9 mouse cellular contexts compared by ENCODE assay signal in genomic region chr10:78440812-78441211, GRCm38 (mm10). TPM values are rescaled to one million over a fixed set of nuclear protein-coding genes. Genes with fewer than 3 reads are reported as not detected.
A peak's percentile ranks its signal among the peaks of the same experiment; 100 is the strongest.
DNase-seq lines count a peak whose midpoint lies in the region; TF ChIP-seq lines count a peak whose summit lies in the region.
"Had no signal": no experiment of that assay in that cellular context is flagged by ENCODE, and none has a peak within 500 bp of the region (broad histone marks: within the 10 kb centered on the region; RNA-seq: fewer than 3 reads in every experiment).

No protein-coding gene starts in this region.

- TF ChIP-seq RAD21 in CH12.LX (IDR thresholded peaks at IDR 0.05; ENCODE audit: low read depth, low read length), result peak; percentile 17

- peak; percentile 50 for DNase-seq in adrenal gland, postnatal 14 days
- DNase-seq in adrenal gland, adult 18-20 months (ENCODE audit: low spot score in 2 of 2), result no peak
- peak in 1 of 2 experiments; percentile 48 for DNase-seq in layer of hippocampus, adult 2 months (ENCODE audit: low spot score in 2 of 2)
- DNase-seq in layer of hippocampus, adult 9-10 months (ENCODE audit: low spot score), result no peak
- DNase-seq in CH12.LX (ENCODE audit: extremely low read depth), result no peak
- peak; percentile 45 for DNase-seq in limb, embryonic 10.5 days (ENCODE audit: low spot score)
- no peak for DNase-seq in MN1 (ENCODE audit: low spot score)
- no peak for DNase-seq in natural killer cell, adult 2 months (ENCODE audit: low spot score in 2 of 2)

- H3K9me3 ChIP-seq in CH12.LX (replicated peaks; ENCODE audit: low read length), result no peaks in the 10 kb centered on the region
- no peaks in the 10 kb centered on the region for H3K9me3 ChIP-seq in limb, embryonic 10.5 days (replicated peaks)
- H3K9me3 ChIP-seq: midbrain, embryonic 12.5 days had no signal

- peak; percentile 89 for TF ChIP-seq CTCF in layer of hippocampus, adult 2 months (conservative IDR thresholded peaks at IDR 0.05)
- TF ChIP-seq CTCF in CH12.LX (conservative IDR thresholded peaks at IDR 0.05 in 1 of 2, IDR thresholded peaks at IDR 0.05 in 1 of 2; ENCODE audit: low read depth in 2 of 2, low read length in 2 of 2), result peak; percentile 69 to 71

- H3K79me2 ChIP-seq in CH12.LX (replicated peaks; ENCODE audit: control insufficient read depth, extremely low read depth, insufficient read depth, poor library complexity, severe bottlenecking), result no peaks in the 10 kb centered on the region

- no peak overlapping the region for H3K4me3 ChIP-seq in layer of hippocampus, adult 2 months
- H3K4me3 ChIP-seq in CH12.LX (replicated peaks in 1 of 3; ENCODE audit: low read depth in 2 of 3, low read length in 2 of 3, poor library complexity in 1 of 3), result no peak overlapping the region
- no peak overlapping the region for H3K4me3 ChIP-seq in limb, embryonic 10.5 days
- H3K4me3 ChIP-seq: midbrain, embryonic 12.5 days had no signal

- in situ Hi-C loops in CH12.LX (cut with MboI; ENCODE audit: low pct_ligation_motif_present, low pct_unique_long_range_greater_than_20kb, low sequenced_read_pairs), result no loop called here

- peaks cover 3 to 27% of the 10 kb centered on the region in 2 experiments; a peak in 3 of 4 replicates for H3K4me1 ChIP-seq in CH12.LX (ENCODE audit: control insufficient read depth in 1 of 2, insufficient read depth in 2 of 2)
- peaks cover 3% of the 10 kb centered on the region; the same call in 1 of the 2 replicates for H3K4me1 ChIP-seq in limb, embryonic 10.5 days
- H3K4me1 ChIP-seq: midbrain, embryonic 12.5 days had no signal

- WGBS in limb, embryonic 10.5 days, result 69% methylated on average over 9 of the region's 9 CpGs

- no peak overlapping the region for H3K4me2 ChIP-seq in CH12.LX (ENCODE audit: insufficient read depth, low read depth, poor library complexity, severe bottlenecking)
- H3K4me2 ChIP-seq: midbrain, embryonic 12.5 days had no signal

- H3K27ac ChIP-seq in layer of hippocampus, adult 2 months, result no peak overlapping the region
- H3K27ac ChIP-seq in CH12.LX (ENCODE audit: insufficient read depth, low read depth), result no peak overlapping the region
- H3K27ac ChIP-seq in limb, embryonic 10.5 days, result no peak overlapping the region
- H3K27ac ChIP-seq: midbrain, embryonic 12.5 days had no signal

- H3K27me3 ChIP-seq in CH12.LX (replicated peaks), result no peaks in the 10 kb centered on the region
- no peaks in the 10 kb centered on the region for H3K27me3 ChIP-seq in limb, embryonic 10.5 days (ENCODE audit: low read depth, poor library complexity, severe bottlenecking)
- H3K27me3 ChIP-seq: midbrain, embryonic 12.5 days had no signal

- dilution Hi-C loops in CH12.LX (cut with MboI; ENCODE audit: extremely low pct_ligation_motif_present, extremely low pct_unique_long_range_greater_than_20kb, low sequenced_read_pairs), result no loop called here

- peaks cover 6 to 68% of the 10 kb centered on the region in 2 experiments for H3K36me3 ChIP-seq in CH12.LX (replicated peaks in 1 of 2; ENCODE audit: control insufficient read depth in 1 of 2, insufficient read depth in 1 of 2, low read length in 1 of 2)
- H3K36me3 ChIP-seq in limb, embryonic 10.5 days, result peaks cover 19% of the 10 kb centered on the region
- H3K36me3 ChIP-seq: midbrain, embryonic 12.5 days had no signal

- TF ChIP-seq EP300 in CH12.LX (IDR thresholded peaks at IDR 0.05; ENCODE audit: low read length), result no peak

- TF ChIP-seq POLR2A in CH12.LX (IDR thresholded peaks at IDR 0.05; ENCODE audit: low read depth, low read length), result no peak

- H3K9ac ChIP-seq in CH12.LX (ENCODE audit: insufficient read depth, low read depth), result no peak overlapping the region
- H3K9ac ChIP-seq: midbrain, embryonic 12.5 days had no signal

TF ChIP-seq in CH12.LX, 34 proteins besides CTCF, POLR2A, EP300 and RAD21:
- peak; percentile 33 for TF ChIP-seq SMC3 (IDR thresholded peaks at IDR 0.05; ENCODE audit: low read depth, low read length)
- TF ChIP-seq E2F4 (IDR thresholded peaks at IDR 0.05; ENCODE audit: insufficient replicate concordance, low read depth, low read length), result no peak
TF ChIP-seq in CH12.LX: peak in this region for 1.

RNA-seq across cellular contexts. Expression of gene Cstb, which starts 15.3 kb away (rescaled TPM):
- 176 and 179 TPM in 2 replicates for total RNA-seq in adrenal gland, postnatal 14 days (2021)
- 100 to 1,000 TPM; 317 to 349 TPM for total RNA-seq in adrenal gland, adult 18-20 months (2021)
- total RNA-seq in layer of hippocampus, adult 2 months (2021), result 10 to 100 TPM; 29.9 to 34.9 TPM
- total RNA-seq in CH12.LX (2012; rRNA removed) (124 and 139 TPM in 2 replicates), CH12.LX (2014; rRNA removed) (226 and 239 TPM in 2 replicates)
- 194 and 206 TPM in 2 replicates for polyA plus RNA-seq in CH12.LX (2012; ENCODE audit: insufficient read length, low read depth)
- polyA plus RNA-seq in limb, embryonic 10.5 days (2016; fragmentation: Nextera tagmentation; extraction: Ambion mirVana), result 148 and 152 TPM in 2 replicates

RNA-seq across cellular contexts. Expression of gene Pdxk, which starts 24.0 kb away (rescaled TPM):
- total RNA-seq in adrenal gland, postnatal 14 days (2021), result 21.5 and 26.2 TPM in 2 replicates
- 10 to 100 TPM; 25.8 to 35.9 TPM for total RNA-seq in adrenal gland, adult 18-20 months (2021)
- total RNA-seq in layer of hippocampus, adult 2 months (2021), result 10 to 100 TPM; 95.6 to 96.1 TPM
- total RNA-seq in CH12.LX (2012; rRNA removed) (6.4 and 8.4 TPM in 2 replicates), CH12.LX (2014; rRNA removed) (4.3 TPM in 2 replicates)
- polyA plus RNA-seq in CH12.LX (2012; ENCODE audit: insufficient read length, low read depth), result 6.3 and 6.8 TPM in 2 replicates
- polyA plus RNA-seq in limb, embryonic 10.5 days (2016; fragmentation: Nextera tagmentation; extraction: Ambion mirVana), result 11.7 and 11.8 TPM in 2 replicates

RNA-seq across cellular contexts. Expression of gene Rrp1, which starts 28.0 kb away (rescaled TPM):
- 199 and 221 TPM in 2 replicates for total RNA-seq in adrenal gland, postnatal 14 days (2021)
- total RNA-seq in adrenal gland, adult 18-20 months (2021), result 100 to 1,000 TPM; 255 to 265 TPM
- total RNA-seq in layer of hippocampus, adult 2 months (2021), result 100 to 1,000 TPM; 352 to 358 TPM
- total RNA-seq in CH12.LX (2012; rRNA removed) (189 and 203 TPM in 2 replicates), CH12.LX (2014; rRNA removed) (127 and 138 TPM in 2 replicates)
- 327 and 659 TPM in 2 replicates for polyA plus RNA-seq in CH12.LX (2012; ENCODE audit: insufficient read length, low read depth)
- polyA plus RNA-seq in limb, embryonic 10.5 days (2016; fragmentation: Nextera tagmentation; extraction: Ambion mirVana), result 355 and 359 TPM in 2 replicates

Comparison
In these comparisons a context has a peak if more than half of its experiments do, and no peak if none do; other contexts are left out.
1. DNase-seq: peak in adrenal gland, postnatal 14 days (single experiment) and limb, embryonic 10.5 days (single experiment); none in adrenal gland, adult 18-20 months (0 of 2), layer of hippocampus, adult 9-10 months (single experiment), CH12.LX (single experiment), MN1 (single experiment) and natural killer cell, adult 2 months (0 of 2).